Mouse (Mus musculus) small intestine, adult 2 months (tissue): ENCODE data around the gene Ptprj. TPM values are rescaled to one million over a fixed set of nuclear protein-coding genes. Genes with fewer than 3 reads are reported as not detected.

Source experiments
- H3K27ac ChIP-seq: fragments of 200-500 bp; 2 replicates; pipeline ENCODE4 v1.5.1; 2012; ENCODE audit warnings: low read depth, low read length, control low read depth, inconsistent platforms; ENCODE audit not compliant: insufficient read depth
- H3K27me3 ChIP-seq: fragments of 200-500 bp; 2 replicates; pipeline ENCODE4 v1.6.1; 2012; ENCODE audit warnings: mild to moderate bottlenecking, moderate library complexity, low read length, inconsistent platforms; ENCODE audit not compliant: control insufficient read depth, insufficient read depth
- H3K36me3 ChIP-seq: fragments of 200-500 bp; 2 replicates; pipeline ENCODE4 v1.6.1; 2012; ENCODE audit warnings: mild to moderate bottlenecking, low read length, control low read depth, inconsistent platforms; ENCODE audit not compliant: control insufficient read depth, insufficient read depth
- H3K4me1 ChIP-seq: fragments of 200-500 bp; 2 replicates; pipeline ENCODE4 v1.6.1; 2012; ENCODE audit warnings: low read length, inconsistent platforms, mixed read lengths; ENCODE audit not compliant: control insufficient read depth, insufficient read depth, insufficient read length
- H3K4me3 ChIP-seq: fragments of 200-500 bp; 2 replicates; pipeline ENCODE4 v1.5.1; 2012; ENCODE audit warnings: low read depth, mild to moderate bottlenecking, control low read depth, inconsistent platforms, low read length, moderate library complexity
- CTCF ChIP-seq: fragments of 200-500 bp; IDR thresholded peaks from 2 replicates; pipeline ENCODE4 v1.5.1; 2012; ENCODE audit warnings: low read depth, mild to moderate bottlenecking, control low read depth, inconsistent platforms, low read length, moderate library complexity, mixed read lengths; ENCODE audit not compliant: insufficient replicate concordance, insufficient read length; ENCODE audit errors: extremely low read depth
- POLR2A ChIP-seq: fragments of 200-500 bp; IDR thresholded peaks from 2 replicates; pipeline ENCODE4 v1.6.1; 2012; ENCODE audit warnings: low read depth, mild to moderate bottlenecking, control low read depth, inconsistent platforms, low read length, moderate library complexity
- WGBS: fragments of 180-500 bp; shearing (Covaris S2); methylation state at CpG from one replicate; pipeline ENCODE4 v1.1.7; 2018; 5-methylcytosine and 5-hydroxymethylcytosine counted together
- polyA plus RNA-seq: library from polyadenylated mRNA; depleted of rRNA; stranded (reverse); fragments of >200 nt; gene quantifications from 2 replicates; pipeline ENCODE4 v1.2.3, GENCODE M21; 2012

The Ptprj gene
- polyA plus RNA-seq, 1 experiment = 7.3 TPM

- Histone ChIP-seq H3K36me3 (no peaks in the 10 kb centered on the region), H3K27ac (no peak overlapping the region), H3K4me1 (peaks cover 24% of the 10 kb centered on the region; the same call in 1 of the 2 replicates), H3K4me3 (no peak overlapping the region), H3K27me3 (no peaks in the 10 kb centered on the region)
- 46% methylated on average over 5 of the region's 5 CpGs for WGBS
- TF ChIP-seq CTCF = no peak
- TF ChIP-seq POLR2A = no peak
Measured at GRCm38 (mm10) chr2:90548541-90548940, 31.9 kb downstream of the Ptprj start.

GRCm38 (mm10) chr2:90547144-90547609 is 33.3 kb downstream of the Ptprj start:
- Histone ChIP-seq H3K4me1 (peaks cover 28% of the 10 kb centered on the region; the same call in 1 of the 2 replicates), H3K27ac (no peak overlapping the region)
- TF ChIP-seq POLR2A = no peak
- TF ChIP-seq CTCF = no peak

GRCm38 (mm10) chr2:90545261-90545660 is 35.2 kb downstream of the Ptprj start:
- WGBS = 42% methylated on average over 5 of the region's 5 CpGs
- H3K4me3 ChIP-seq = no peak overlapping the region
- TF ChIP-seq CTCF (no peak), POLR2A (no peak)
- 0 out of 2 replicates have a peak overlapping the region, but pooled peaks have one; percentile 0 for H3K27ac ChIP-seq
- peaks cover 33% of the 10 kb centered on the region; the same call in 1 of the 2 replicates for H3K4me1 ChIP-seq
- H3K27me3 ChIP-seq = no peaks in the 10 kb centered on the region
- H3K36me3 ChIP-seq = no peaks in the 10 kb centered on the region

More at GRCm38 (mm10) chr2:90547144-90547609, 33.3 kb downstream of the Ptprj start:
- Histone ChIP-seq H3K27me3 (no peaks in the 10 kb centered on the region), H3K36me3 (no peaks in the 10 kb centered on the region), H3K4me3 (no peak overlapping the region)
- WGBS = 91% methylated on average over 5 of the region's 5 CpGs

- Histone ChIP-seq H3K27me3 (no peaks in the 10 kb centered on the region), H3K36me3 (no peaks in the 10 kb centered on the region), H3K27ac (no peak overlapping the region), H3K4me3 (no peak overlapping the region), H3K4me1 (peaks cover 29% of the 10 kb centered on the region; the same call in 1 of the 2 replicates)
- no peak for TF ChIP-seq POLR2A
- no peak for TF ChIP-seq CTCF
- WGBS = 98% methylated on average over 3 of the region's 3 CpGs
Measured at GRCm38 (mm10) chr2:90543989-90544388, 36.5 kb downstream of the Ptprj start.

- WGBS = 92% methylated on average over 6 of the region's 6 CpGs
- TF ChIP-seq CTCF (no peak), POLR2A (no peak)
- H3K4me1 ChIP-seq = peaks cover 25% of the 10 kb centered on the region; the same call in 1 of the 2 replicates
- no peaks in the 10 kb centered on the region for H3K36me3 ChIP-seq
- no peak overlapping the region for H3K27ac ChIP-seq
- no peak overlapping the region for H3K4me3 ChIP-seq
- H3K27me3 ChIP-seq = no peaks in the 10 kb centered on the region
Measured at GRCm38 (mm10) chr2:90543106-90543702, 37.2 kb downstream of the Ptprj start.

- 85% methylated on average over 2 of the region's 2 CpGs for WGBS
- Histone ChIP-seq H3K4me3 (no peak overlapping the region), H3K27ac (no peak overlapping the region), H3K4me1 (peaks cover 25% of the 10 kb centered on the region; the same call in 1 of the 2 replicates), H3K27me3 (no peaks in the 10 kb centered on the region), H3K36me3 (no peaks in the 10 kb centered on the region)
- TF ChIP-seq POLR2A = no peak
- TF ChIP-seq CTCF = no peak
Measured at GRCm38 (mm10) chr2:90542656-90543055, 37.8 kb downstream of the Ptprj start.

- Histone ChIP-seq H3K27ac (no peak overlapping the region), H3K4me3 (no peak overlapping the region), H3K36me3 (0 out of 2 replicates have a peak, but pooled peaks cover 2% of the 10 kb centered on the region), H3K4me1 (peaks cover 16% of the 10 kb centered on the region), H3K27me3 (no peaks in the 10 kb centered on the region)
- TF ChIP-seq CTCF = no peak
- no peak for TF ChIP-seq POLR2A
- WGBS = 91% methylated on average over 4 of the region's 4 CpGs
Measured at GRCm38 (mm10) chr2:90539206-90539605, 41.2 kb downstream of the Ptprj start.
